Mouse (Mus musculus) spleen, adult 12 weeks (tissue): ENCODE data around the gene Tmem123.

Experiments
- DNase-seq: peaks from one replicate; pipeline ENCODE4 v3.0.0; 2022; ENCODE audit warnings: low spot score

Gene Tmem123

DNA sequence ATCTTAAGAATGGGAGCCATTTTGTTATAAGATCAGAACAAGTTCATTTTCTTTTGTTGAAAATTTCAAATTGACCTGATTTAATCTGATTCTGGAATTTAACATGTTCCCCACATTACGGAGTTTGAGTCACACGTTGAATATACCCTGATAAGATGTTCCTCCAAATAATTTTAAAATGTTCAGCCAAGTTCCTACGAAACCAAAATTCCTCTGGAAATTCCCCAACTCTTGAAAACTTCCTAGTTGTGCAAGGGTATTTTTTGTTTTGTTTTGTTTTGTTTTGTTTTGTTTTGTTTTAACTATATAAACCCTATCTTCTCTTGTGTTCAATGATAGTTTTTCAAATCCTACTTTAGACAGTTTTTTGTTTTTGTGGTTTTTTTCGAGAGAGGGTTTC, 64.9 kb downstream of the Tmem123 start:
- no peak for DNase-seq

GRCm38 (mm10) chr9:7829531-7830528, 66.0 kb downstream of the Tmem123 start:
- peak; percentile 9 for DNase-seq

DNA sequence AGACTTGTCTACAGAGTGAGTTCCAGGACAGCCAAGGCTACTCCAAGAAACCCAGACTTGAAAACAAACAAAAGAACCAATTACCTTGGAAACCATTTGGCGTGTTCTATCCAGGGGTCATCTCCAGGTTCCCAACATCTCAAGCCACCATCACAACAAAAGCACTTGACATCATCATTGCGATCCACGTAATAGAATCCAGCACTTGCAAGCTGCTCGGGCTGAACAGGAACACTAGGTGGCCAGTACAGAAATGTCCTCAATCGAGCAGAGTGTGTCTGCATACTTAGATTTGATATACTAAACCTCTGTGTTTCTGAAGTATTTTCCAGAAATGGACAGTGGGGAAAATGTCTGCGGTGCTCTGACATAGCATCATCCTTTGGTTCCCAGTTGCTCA, 69.6 kb downstream of the Tmem123 start:
- DNase-seq = no peak

DNA sequence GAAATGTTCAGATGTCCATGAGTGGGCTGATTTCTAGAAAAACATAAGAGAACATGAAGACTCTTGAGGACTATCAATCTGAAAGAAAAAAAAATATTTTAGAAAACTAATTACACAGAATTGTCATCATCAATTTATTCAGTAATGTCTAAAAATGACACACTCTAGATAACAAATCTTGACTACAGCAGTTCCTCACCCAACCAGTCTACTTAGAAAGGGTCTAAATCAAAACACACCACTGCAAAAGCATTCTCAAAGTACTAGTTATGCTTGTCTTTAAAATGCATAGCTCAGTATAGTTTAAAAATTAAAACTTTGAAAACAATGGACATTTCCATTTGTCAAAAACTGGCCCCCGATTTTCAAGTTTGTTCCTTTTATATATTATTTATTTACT, 71.5 kb downstream of the Tmem123 start:
- no peak for DNase-seq

- DNase-seq = peak; percentile 49
Observed at GRCm38 (mm10) chr9:7836331-7836730, 72.5 kb downstream of the Tmem123 start.

DNA sequence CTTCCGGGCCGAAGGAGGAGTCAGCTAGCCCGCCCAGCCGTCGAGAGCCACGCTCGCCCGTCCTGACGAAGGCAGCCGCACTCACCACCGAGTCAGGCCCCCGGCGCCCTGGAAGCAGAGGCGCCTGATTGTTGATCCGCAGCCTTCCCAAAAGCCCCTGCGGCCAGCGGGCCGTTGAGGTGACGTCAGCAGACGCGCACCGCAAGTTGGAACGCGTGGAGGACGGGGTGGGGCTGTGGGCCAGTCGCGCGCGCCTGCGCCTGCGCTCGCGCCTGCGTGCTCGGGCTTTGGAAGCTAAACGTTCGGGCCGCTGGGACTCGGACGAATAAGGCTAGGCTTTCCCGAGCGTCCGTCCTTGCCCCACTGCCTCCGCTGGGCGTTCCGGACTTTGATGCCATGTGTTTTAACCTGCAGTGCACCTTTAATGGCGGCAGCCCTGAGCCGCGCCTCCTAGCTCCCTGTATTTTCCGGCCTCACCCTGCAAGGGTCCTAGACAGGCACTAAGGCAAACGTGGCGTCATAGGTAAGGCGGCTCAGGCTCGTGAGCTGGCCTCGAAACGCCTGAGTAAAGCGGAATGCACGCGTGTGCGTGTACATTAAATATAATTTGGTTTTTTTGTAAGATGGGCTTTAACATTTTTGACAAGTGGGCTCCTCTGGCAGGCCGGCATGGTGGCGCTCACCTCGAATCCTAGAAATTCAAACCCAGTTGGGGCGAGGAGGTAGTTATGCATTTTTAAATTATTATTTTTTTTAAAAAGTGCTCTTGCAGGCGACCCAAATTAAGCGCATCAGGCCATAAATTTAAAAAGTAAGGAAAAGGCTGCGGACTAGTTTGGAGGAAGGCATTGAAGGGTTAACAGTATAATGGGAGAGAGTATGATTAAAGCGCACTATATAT, 73.3 kb downstream of the Tmem123 start, which contains the start of gene Birc2:
TSS of gene Birc2 (minus strand) at position 160 of the 901 bp plus-strand sequence.
- DNase-seq = peak; percentile 94

- DNase-seq = no peak
Observed at GRCm38 (mm10) chr9:7837806-7838440, 74.1 kb downstream of the Tmem123 start.

DNA sequence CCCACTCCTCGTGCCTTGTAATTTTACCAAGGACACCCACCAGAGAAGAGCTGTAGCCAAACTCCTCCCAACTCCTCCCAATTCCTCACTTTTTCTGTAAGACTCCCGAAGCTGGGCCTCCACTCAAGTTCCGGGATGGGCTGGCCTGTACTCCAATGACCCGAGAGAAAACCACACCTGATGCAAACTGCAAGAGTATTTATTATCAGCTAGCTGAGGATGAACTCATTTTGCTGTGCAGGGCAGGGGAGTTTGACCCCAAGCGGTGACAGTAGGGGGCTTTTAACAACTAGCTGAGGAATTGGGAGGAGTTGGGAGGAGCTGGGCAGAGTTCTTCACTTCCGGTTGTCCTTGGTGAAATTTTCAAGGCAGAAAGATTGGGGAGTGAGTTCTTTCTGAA, 77.4 kb downstream of the Tmem123 start:
- DNase-seq = no peak
